Mouse (Mus musculus) forebrain, postnatal 0 days (tissue): ENCODE measurements at regions not wholly inside any gene's neighbourhood (a gene's known extent, or its start where the extent isn't known, plus 50 kb on each side); places are given as distances from the start of the nearest gene placed in this dataset.
A peak's percentile ranks its signal among the peaks of the same experiment; 100 is the strongest.

ENCODE experiments used
- ATAC-seq: fragments of 200-750 bp; cut with Nextera tagmentation; 2 replicates; pipeline ENCODE4 v1.8.0; 2017; ENCODE audit warnings: mild to moderate bottlenecking, moderate library complexity
- DNase-seq: peaks from one replicate; pipeline ENCODE4 v3.0.0-alpha.2; 2015
- H3K27ac ChIP-seq: fragments of 300-500 bp; sonication (generic); 2 replicates; pipeline ENCODE4 v1.5.1; 2014; ENCODE audit warnings: low read depth, mild to moderate bottlenecking, antibody characterized with exemption, low read length, moderate library complexity, mixed read lengths
- H3K27me3 ChIP-seq: fragments of 300-500 bp; sonication (generic); 2 replicates; pipeline ENCODE4 v1.6.1; 2014; ENCODE audit warnings: mild to moderate bottlenecking, low read length, mixed read lengths; ENCODE audit not compliant: insufficient read depth
- H3K36me3 ChIP-seq: fragments of 300-500 bp; sonication (generic); 2 replicates; pipeline ENCODE4 v1.6.1; 2014; ENCODE audit warnings: mild to moderate bottlenecking, moderate library complexity; ENCODE audit not compliant: insufficient read depth
- H3K4me1 ChIP-seq: fragments of 300-500 bp; sonication (generic); 2 replicates; pipeline ENCODE4 v1.6.1; 2014; ENCODE audit warnings: antibody characterized with exemption; ENCODE audit not compliant: insufficient read depth
- H3K4me2 ChIP-seq: fragments of 300-500 bp; sonication (generic); 2 replicates; pipeline ENCODE4 v1.6.1; 2014; ENCODE audit warnings: low read depth, mild to moderate bottlenecking, moderate library complexity
- H3K4me3 ChIP-seq: fragments of 300-500 bp; sonication (generic); 2 replicates; pipeline ENCODE4 v1.5.1; 2014; ENCODE audit warnings: low read depth, low read length, mixed read lengths
- H3K9ac ChIP-seq: fragments of 300-500 bp; sonication (generic); 2 replicates; pipeline ENCODE4 v1.6.1; 2014; ENCODE audit warnings: mild to moderate bottlenecking
- H3K9me3 ChIP-seq: fragments of 300-500 bp; sonication (generic); 2 replicates; pipeline ENCODE4 v1.6.1; 2016; ENCODE audit warnings: low read length
- CTCF ChIP-seq: sonication (generic); IDR thresholded peaks from 2 replicates; pipeline ENCODE4 v1.5.1; 2016; ENCODE audit warnings: antibody characterized with exemption, control low read depth, low read depth
- WGBS: fragments of 180-500 bp; shearing (Covaris S2); extraction: QIAGEN DNeasy Blood & Tissue Kit; methylation state at CpG from one replicate; pipeline ENCODE4 v1.1.7; 2014; 5-methylcytosine and 5-hydroxymethylcytosine counted together

- no peak for TF ChIP-seq CTCF
- H3K4me2 ChIP-seq, result no peak overlapping the region
- no peak overlapping the region for H3K27ac ChIP-seq
- ATAC-seq, result no peak
- no peaks in the 10 kb centered on the region for H3K27me3 ChIP-seq
- 0 out of 2 replicates have a peak, but pooled peaks cover 6% of the 10 kb centered on the region for H3K4me1 ChIP-seq
- DNase-seq, result no peak
- H3K36me3 ChIP-seq, result no peaks in the 10 kb centered on the region
- H3K9me3 ChIP-seq, result no peaks in the 10 kb centered on the region
- no peak overlapping the region for H3K4me3 ChIP-seq
- WGBS, result 83% methylated on average over 6 of the region's 6 CpGs
- no peak overlapping the region for H3K9ac ChIP-seq
Observed at GRCm38 (mm10) chr14:29805234-29805633, 83.6 kb upstream of the Cacna2d3 start.

GRCm38 (mm10) chr14:29807881-29808280 is 86.2 kb upstream of the Cacna2d3 start:
- H3K36me3 ChIP-seq, result no peaks in the 10 kb centered on the region
- TF ChIP-seq CTCF, result no peak
- peak overlapping the region; percentile 36 for H3K4me2 ChIP-seq
- DNase-seq (peak; percentile 27), ATAC-seq (no peak; the same call in 1 of the 2 replicates)
- H3K9me3 ChIP-seq, result no peaks in the 10 kb centered on the region
- H3K27ac ChIP-seq, result no peak overlapping the region
- 0 out of 2 replicates have a peak, but pooled peaks cover 6% of the 10 kb centered on the region for H3K4me1 ChIP-seq
- no peak overlapping the region for H3K4me3 ChIP-seq
- no peaks in the 10 kb centered on the region for H3K27me3 ChIP-seq
- no peak overlapping the region for H3K9ac ChIP-seq
- 19% methylated on average over 9 of the region's 9 CpGs for WGBS

GRCm38 (mm10) chr14:29814626-29815025 is 93.0 kb upstream of the Cacna2d3 start:
- no peak overlapping the region for H3K4me2 ChIP-seq
- H3K4me3 ChIP-seq, result no peak overlapping the region
- H3K27me3 ChIP-seq, result no peaks in the 10 kb centered on the region
- no peak overlapping the region for H3K9ac ChIP-seq
- no peak for TF ChIP-seq CTCF
- H3K9me3 ChIP-seq, result no peaks in the 10 kb centered on the region
- no peaks in the 10 kb centered on the region for H3K4me1 ChIP-seq
- ATAC-seq, result no peak
- H3K36me3 ChIP-seq, result no peaks in the 10 kb centered on the region
- peak; percentile 8 for DNase-seq
- 71% methylated on average over 4 of the region's 4 CpGs for WGBS
- no peak overlapping the region for H3K27ac ChIP-seq

GRCm38 (mm10) chr14:29817548-29817947 is 95.9 kb upstream of the Cacna2d3 start:
- H3K4me3 ChIP-seq, result no peak overlapping the region
- H3K4me2 ChIP-seq, result no peak overlapping the region
- H3K9me3 ChIP-seq, result no peaks in the 10 kb centered on the region
- ATAC-seq (0 out of 2 replicates have a peak, but pooled peaks have one; percentile 20), DNase-seq (peak; percentile 19)
- no peaks in the 10 kb centered on the region for H3K4me1 ChIP-seq
- 56% methylated on average over 4 of the region's 4 CpGs for WGBS
- TF ChIP-seq CTCF, result no peak
- no peak overlapping the region for H3K27ac ChIP-seq
- H3K36me3 ChIP-seq, result no peaks in the 10 kb centered on the region
- no peak overlapping the region for H3K9ac ChIP-seq
- no peaks in the 10 kb centered on the region for H3K27me3 ChIP-seq

- 83% methylated on average over 7 of the region's 7 CpGs for WGBS
Observed at GRCm38 (mm10) chr14:29818251-29818650, 96.6 kb upstream of the Cacna2d3 start.

GRCm38 (mm10) chr14:29818751-29819150 is 97.1 kb upstream of the Cacna2d3 start:
- Histone ChIP-seq H3K4me2 (no peak overlapping the region), H3K27me3 (no peaks in the 10 kb centered on the region), H3K27ac (no peak overlapping the region), H3K4me1 (no peaks in the 10 kb centered on the region), H3K9ac (no peak overlapping the region), H3K4me3 (no peak overlapping the region), H3K9me3 (no peaks in the 10 kb centered on the region), H3K36me3 (no peaks in the 10 kb centered on the region)
- DNase-seq, result no peak
- TF ChIP-seq CTCF, result no peak
- WGBS, result 84% methylated on average over 2 of the region's 2 CpGs
- ATAC-seq, result no peak

More at GRCm38 (mm10) chr14:29818251-29818650, 96.6 kb upstream of the Cacna2d3 start:
- Histone ChIP-seq H3K4me1 (no peaks in the 10 kb centered on the region), H3K9ac (no peak overlapping the region), H3K27ac (no peak overlapping the region), H3K9me3 (no peaks in the 10 kb centered on the region), H3K27me3 (no peaks in the 10 kb centered on the region), H3K4me3 (no peak overlapping the region), H3K4me2 (no peak overlapping the region), H3K36me3 (no peaks in the 10 kb centered on the region)
- DNase-seq (no peak), ATAC-seq (no peak)
- no peak for TF ChIP-seq CTCF

GRCm38 (mm10) chr14:29837063-29837462 is 115.4 kb upstream of the Cacna2d3 start:
- Histone ChIP-seq H3K9ac (no peak overlapping the region), H3K36me3 (no peaks in the 10 kb centered on the region), H3K9me3 (no peaks in the 10 kb centered on the region), H3K27ac (no peak overlapping the region), H3K4me1 (no peaks in the 10 kb centered on the region), H3K4me2 (no peak overlapping the region), H3K27me3 (no peaks in the 10 kb centered on the region), H3K4me3 (no peak overlapping the region)
- no peak for ATAC-seq
- DNase-seq, result no peak
- no peak for TF ChIP-seq CTCF
- 56% methylated on average over 1 of the region's 1 CpGs for WGBS
